Mouse (Mus musculus) heart, embryonic 10.5 days (tissue): Measurements from ENCODE around the gene Kcnip4. TPM values are rescaled to one million over a fixed set of nuclear protein-coding genes. Genes with fewer than 3 reads are reported as not detected.

Source experiments
- DNase-seq: peaks from one replicate; pipeline ENCODE4 v3.0.0-alpha.2; 2017; ENCODE audit warnings: low spot score
- H3K27ac ChIP-seq: fragments of 300-500 bp; sonication (generic); 2 replicates; pipeline ENCODE4 v1.5.1; 2016; ENCODE audit warnings: mild to moderate bottlenecking
- H3K27me3 ChIP-seq: fragments of 300-500 bp; sonication (generic); 2 replicates; pipeline ENCODE4 v1.6.1; 2016; ENCODE audit warnings: mild to moderate bottlenecking; ENCODE audit not compliant: poor library complexity, insufficient read depth, severe bottlenecking
- H3K36me3 ChIP-seq: fragments of 300-500 bp; sonication (generic); 2 replicates; pipeline ENCODE4 v1.6.1; 2016; ENCODE audit warnings: mild to moderate bottlenecking, moderate library complexity
- H3K4me1 ChIP-seq: fragments of 300-500 bp; sonication (generic); 2 replicates; pipeline ENCODE4 v1.6.1; 2016; ENCODE audit warnings: mild to moderate bottlenecking
- H3K4me3 ChIP-seq: fragments of 300-500 bp; sonication (generic); 2 replicates; pipeline ENCODE4 v1.5.1; 2016; ENCODE audit warnings: mild to moderate bottlenecking, moderate library complexity
- H3K9me3 ChIP-seq: fragments of 300-500 bp; sonication (generic); 2 replicates; pipeline ENCODE4 v1.6.1; 2016; ENCODE audit warnings: mild to moderate bottlenecking, moderate library complexity
- WGBS: fragments of 180-500 bp; shearing (Covaris S2); methylation state at CpG from one replicate; pipeline ENCODE4 v1.1.7; 2016; 5-methylcytosine and 5-hydroxymethylcytosine counted together
- polyA plus RNA-seq: library from polyadenylated mRNA; unstranded; fragments of >200 nt; fragmentation: Nextera tagmentation; extraction: Ambion mirVana; gene quantifications from 2 replicates; pipeline ENCODE4 v1.2.1, GENCODE M21; 2016

Gene Kcnip4
- polyA plus RNA-seq, 1 experiment from 2014 or later: 0.62 TPM

- no peak overlapping the region for H3K27ac ChIP-seq
- H3K9me3 ChIP-seq: no peaks in the 10 kb centered on the region
- no peaks in the 10 kb centered on the region for H3K4me1 ChIP-seq
- no peak for DNase-seq
- 55% methylated on average over 5 of the region's 5 CpGs for WGBS
- no peaks in the 10 kb centered on the region for H3K27me3 ChIP-seq
- H3K36me3 ChIP-seq: no peaks in the 10 kb centered on the region
- no peak overlapping the region for H3K4me3 ChIP-seq
Observed at GRCm38 (mm10) chr5:48544784-48545734, 979.6 kb downstream of the Kcnip4 start.

DNA sequence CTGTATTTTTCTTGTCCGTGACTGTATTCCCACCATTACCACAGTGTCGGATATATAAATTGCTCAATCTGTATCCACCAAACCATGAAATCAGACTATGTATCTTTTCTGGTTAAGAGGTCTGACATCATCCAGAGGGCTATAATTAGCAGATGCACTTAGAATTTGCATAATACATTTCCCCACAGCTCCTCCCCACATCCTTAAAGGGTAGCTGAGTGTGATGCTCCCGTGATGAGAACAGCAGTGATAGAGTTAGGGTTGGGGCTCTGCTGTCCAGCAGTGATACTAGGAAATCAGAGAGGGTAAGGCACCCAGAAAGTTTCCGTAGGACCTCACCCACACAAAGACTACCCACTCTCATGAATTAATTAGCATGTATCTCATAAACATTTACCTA, 1006.7 kb downstream of the Kcnip4 start:
- no peaks in the 10 kb centered on the region for H3K27me3 ChIP-seq
- no peaks in the 10 kb centered on the region for H3K9me3 ChIP-seq
- H3K27ac ChIP-seq: no peak overlapping the region
- no peak for DNase-seq
- no peaks in the 10 kb centered on the region for H3K4me1 ChIP-seq
- H3K36me3 ChIP-seq: no peaks in the 10 kb centered on the region
- WGBS: 74% methylated on average over 4 of the region's 4 CpGs
- H3K4me3 ChIP-seq: no peak overlapping the region

DNA sequence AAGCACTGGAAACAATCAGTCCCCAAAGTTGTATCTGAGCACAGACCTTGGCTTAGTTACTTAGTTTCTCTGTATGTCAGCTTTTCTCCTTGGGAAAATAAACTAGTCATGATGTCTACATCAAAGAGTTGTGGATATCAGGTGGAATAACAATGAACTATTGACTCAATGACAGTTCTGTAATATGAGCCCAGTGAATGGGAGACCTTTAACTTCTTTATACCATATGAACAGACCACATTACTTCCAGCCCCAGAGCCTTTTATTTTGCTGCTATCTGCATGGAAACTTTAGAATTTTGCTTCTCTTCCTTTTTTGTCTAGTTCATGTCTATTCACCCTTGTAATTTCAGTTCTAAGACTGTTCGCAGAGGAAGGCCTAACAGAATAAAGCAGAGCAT, 1011.4 kb downstream of the Kcnip4 start:
- no peak overlapping the region for H3K27ac ChIP-seq
- no peak for DNase-seq
- H3K4me1 ChIP-seq: no peaks in the 10 kb centered on the region
- H3K27me3 ChIP-seq: no peaks in the 10 kb centered on the region
- no peaks in the 10 kb centered on the region for H3K9me3 ChIP-seq
- 78% methylated on average over 1 of the region's 1 CpGs for WGBS
- no peak overlapping the region for H3K4me3 ChIP-seq
- H3K36me3 ChIP-seq: no peaks in the 10 kb centered on the region

- Histone ChIP-seq H3K27ac (no peak overlapping the region), H3K27me3 (no peaks in the 10 kb centered on the region), H3K4me1 (no peaks in the 10 kb centered on the region), H3K4me3 (no peak overlapping the region), H3K36me3 (no peaks in the 10 kb centered on the region), H3K9me3 (no peaks in the 10 kb centered on the region)
- WGBS: 34% methylated on average over 1 of the region's 1 CpGs
- no peak for DNase-seq
Observed at GRCm38 (mm10) chr5:48511357-48511756, 1013.4 kb downstream of the Kcnip4 start.

DNA sequence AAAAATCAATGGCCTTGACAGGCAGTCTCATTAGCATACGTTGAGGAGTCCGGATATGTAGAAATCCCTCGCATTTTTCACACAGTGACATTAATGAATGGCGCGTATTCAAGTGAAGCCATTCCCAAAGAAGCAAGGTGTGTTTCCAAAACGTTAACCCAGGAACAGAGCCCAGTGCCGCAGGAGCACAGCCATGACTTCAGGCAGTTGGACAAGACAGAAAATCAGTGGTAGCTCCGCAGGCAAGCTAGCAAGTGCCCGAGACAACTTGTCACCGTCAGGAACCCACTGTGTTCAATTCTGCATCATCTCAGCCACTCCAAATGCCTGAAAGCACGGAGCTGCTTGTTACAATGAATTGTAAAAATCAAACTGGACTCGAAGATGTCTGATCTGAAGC, 1014.5 kb downstream of the Kcnip4 start:
- Histone ChIP-seq H3K27ac (no peak overlapping the region), H3K9me3 (no peaks in the 10 kb centered on the region), H3K27me3 (no peaks in the 10 kb centered on the region), H3K36me3 (no peaks in the 10 kb centered on the region), H3K4me3 (no peak overlapping the region), H3K4me1 (no peaks in the 10 kb centered on the region)
- WGBS: 74% methylated on average over 12 of the region's 12 CpGs
- DNase-seq: no peak

DNA sequence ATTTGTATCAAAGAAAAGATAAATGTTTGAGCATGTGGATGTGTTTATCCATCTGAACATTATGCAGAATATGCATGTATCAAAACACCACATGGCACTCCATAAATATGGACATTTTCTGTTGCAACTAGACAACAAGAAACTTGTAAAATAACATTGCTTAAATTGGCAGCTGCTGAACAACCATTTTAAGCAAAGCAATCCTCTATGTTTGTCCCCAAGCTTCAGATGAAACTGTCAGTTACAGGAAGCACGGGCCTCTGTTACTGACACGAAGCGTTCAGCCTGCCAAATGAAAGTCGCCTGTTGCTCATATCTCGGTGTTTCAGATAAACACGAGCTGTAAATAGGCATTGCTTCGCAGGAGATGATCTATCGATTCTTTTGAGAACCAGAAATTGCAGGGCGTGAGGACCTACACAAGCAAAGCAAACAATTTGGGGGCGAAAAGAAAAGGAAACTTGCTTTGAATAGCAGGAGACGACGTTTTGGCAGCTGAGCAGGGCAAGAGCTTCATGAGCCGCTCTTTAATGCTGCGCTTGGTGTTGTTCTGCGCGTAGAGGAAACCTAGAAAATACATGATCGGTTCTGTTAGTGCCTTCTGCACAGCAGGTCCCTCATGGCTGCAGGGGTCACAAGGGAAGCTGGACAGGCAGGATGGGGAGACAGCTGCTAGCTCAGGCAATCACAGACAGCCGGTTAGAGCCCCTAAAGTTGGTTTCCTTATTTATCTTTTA, 1015.3 kb downstream of the Kcnip4 start:
- Histone ChIP-seq H3K27me3 (no peaks in the 10 kb centered on the region), H3K36me3 (no peaks in the 10 kb centered on the region), H3K27ac (peak overlapping the region; percentile 49; the same call in 1 of the 2 replicates), H3K4me1 (no peaks in the 10 kb centered on the region), H3K9me3 (no peaks in the 10 kb centered on the region), H3K4me3 (peak overlapping the region; percentile 34; the same call in 1 of the 2 replicates)
- 56% methylated on average over 18 of the region's 18 CpGs for WGBS
- DNase-seq: no peak

GRCm38 (mm10) chr5:48503094-48503493, 1021.6 kb downstream of the Kcnip4 start:
- H3K4me3 ChIP-seq: no peak overlapping the region
- H3K27ac ChIP-seq: no peak overlapping the region
- H3K9me3 ChIP-seq: no peaks in the 10 kb centered on the region
- H3K27me3 ChIP-seq: no peaks in the 10 kb centered on the region
- no peaks in the 10 kb centered on the region for H3K4me1 ChIP-seq
- no peak for DNase-seq
- 68% methylated on average over 3 of the region's 3 CpGs for WGBS
- no peaks in the 10 kb centered on the region for H3K36me3 ChIP-seq

- Histone ChIP-seq H3K27ac (no peak overlapping the region), H3K4me3 (no peak overlapping the region), H3K27me3 (no peaks in the 10 kb centered on the region), H3K9me3 (no peaks in the 10 kb centered on the region), H3K36me3 (no peaks in the 10 kb centered on the region), H3K4me1 (no peaks in the 10 kb centered on the region)
- DNase-seq: no peak
Observed at GRCm38 (mm10) chr5:48502442-48502841, 1022.3 kb downstream of the Kcnip4 start.

- H3K27ac ChIP-seq: no peak overlapping the region
- no peak overlapping the region for H3K4me3 ChIP-seq
- H3K9me3 ChIP-seq: no peaks in the 10 kb centered on the region
- DNase-seq: no peak
- H3K27me3 ChIP-seq: no peaks in the 10 kb centered on the region
- 35% methylated on average over 5 of the region's 5 CpGs for WGBS
- H3K36me3 ChIP-seq: no peaks in the 10 kb centered on the region
- no peaks in the 10 kb centered on the region for H3K4me1 ChIP-seq
Observed at GRCm38 (mm10) chr5:48500204-48500603, 1024.5 kb downstream of the Kcnip4 start.

GRCm38 (mm10) chr5:48490864-48491477, 1033.7 kb downstream of the Kcnip4 start:
- 70% methylated on average over 3 of the region's 3 CpGs for WGBS
- no peak for DNase-seq
- no peaks in the 10 kb centered on the region for H3K9me3 ChIP-seq
- H3K4me3 ChIP-seq: no peak overlapping the region
- H3K36me3 ChIP-seq: no peaks in the 10 kb centered on the region
- H3K27me3 ChIP-seq: no peaks in the 10 kb centered on the region
- no peak overlapping the region for H3K27ac ChIP-seq
- H3K4me1 ChIP-seq: no peaks in the 10 kb centered on the region

GRCm38 (mm10) chr5:48489549-48490288, 1035.0 kb downstream of the Kcnip4 start:
- WGBS: 46% methylated on average over 5 of the region's 5 CpGs
- no peak overlapping the region for H3K27ac ChIP-seq
- no peak for DNase-seq

GRCm38 (mm10) chr5:48483112-48483511, 1041.6 kb downstream of the Kcnip4 start:
- Histone ChIP-seq H3K36me3 (no peaks in the 10 kb centered on the region), H3K9me3 (no peaks in the 10 kb centered on the region), H3K4me1 (no peaks in the 10 kb centered on the region), H3K27me3 (no peaks in the 10 kb centered on the region), H3K4me3 (no peak overlapping the region), H3K27ac (no peak overlapping the region)
- no peak for DNase-seq
- WGBS: 73% methylated on average over 2 of the region's 2 CpGs

More at GRCm38 (mm10) chr5:48489549-48490288, 1035.0 kb downstream of the Kcnip4 start:
- H3K27me3 ChIP-seq: no peaks in the 10 kb centered on the region
- no peaks in the 10 kb centered on the region for H3K36me3 ChIP-seq
- H3K4me3 ChIP-seq: no peak overlapping the region
- H3K4me1 ChIP-seq: no peaks in the 10 kb centered on the region
- H3K9me3 ChIP-seq: no peaks in the 10 kb centered on the region
